Mouse (Mus musculus) liver, embryonic 14.5 days (tissue): ENCODE measurements at regions not wholly inside any gene's neighbourhood (a gene's known extent, or its start where the extent isn't known, plus 50 kb on each side); places are given as distances from the start of the nearest gene placed in this dataset.

Source experiments
- ATAC-seq: fragments of 200-750 bp; cut with Nextera tagmentation; 2 replicates; pipeline ENCODE4 v1.8.0; 2017; ENCODE audit warnings: moderate number of reproducible peaks, mild to moderate bottlenecking, moderate library complexity; ENCODE audit not compliant: insufficient read depth
- DNase-seq, 3 experiments: peaks; one replicate each; pipeline ENCODE4 v3.0.0-alpha.2; 2012 to 2013; ENCODE audit warnings: low read depth in 3 of 3, low spot score in 3 of 3
- H3K27ac ChIP-seq: fragments of 300-500 bp; sonication (generic); 2 replicates; pipeline ENCODE4 v1.5.1; 2014; ENCODE audit warnings: moderate library complexity, mild to moderate bottlenecking, control low read depth, inconsistent platforms
- H3K27me3 ChIP-seq: fragments of 300-500 bp; sonication (generic); 2 replicates; pipeline ENCODE4 v1.6.1; 2014; ENCODE audit warnings: mild to moderate bottlenecking, low read length, moderate library complexity; ENCODE audit not compliant: control insufficient read depth, insufficient read depth
- H3K36me3 ChIP-seq: fragments of 300-500 bp; sonication (generic); replicated peaks from 2 replicates; pipeline ENCODE4 v1.6.1; 2014; ENCODE audit warnings: low read depth; ENCODE audit not compliant: control insufficient read depth, insufficient read depth
- H3K4me1 ChIP-seq, 2 experiments: fragments of 200-500 bp in 1 of 2; fragments of 300-500 bp in 1 of 2; sonication (generic) in 1 of 2; replicated peaks; 2 replicates each; pipeline ENCODE4 v1.6.1; 2012 to 2014; ENCODE audit warnings: antibody characterized with exemption in 1 of 2, inconsistent platforms in 1 of 2, low read length in 1 of 2; ENCODE audit not compliant: control insufficient read depth in 2 of 2, insufficient read depth in 2 of 2
- H3K4me2 ChIP-seq: fragments of 300-500 bp; sonication (generic); 2 replicates; pipeline ENCODE4 v1.6.1; 2014; ENCODE audit warnings: low read depth, mild to moderate bottlenecking, control low read depth, moderate library complexity
- H3K4me3 ChIP-seq, 2 experiments: fragments of 200-500 bp in 1 of 2; fragments of 300-500 bp in 1 of 2; sonication (generic) in 1 of 2; 2 replicates each; pipeline ENCODE4 v1.5.1; 2012 to 2014; ENCODE audit warnings: low read depth in 2 of 2, low read length in 2 of 2, mild to moderate bottlenecking in 2 of 2, control low read depth in 1 of 2, inconsistent platforms in 1 of 2, moderate library complexity in 1 of 2; ENCODE audit not compliant: insufficient read depth in 1 of 2
- H3K9ac ChIP-seq: fragments of 300-500 bp; sonication (generic); replicated peaks from 2 replicates; pipeline ENCODE4 v1.6.1; 2014; ENCODE audit warnings: mild to moderate bottlenecking, control low read depth, moderate library complexity
- H3K9me3 ChIP-seq: fragments of 300-500 bp; sonication (generic); 2 replicates; pipeline ENCODE4 v1.6.1; 2016; ENCODE audit warnings: low read length, mixed read lengths; ENCODE audit not compliant: control insufficient read depth
- CTCF ChIP-seq: IDR thresholded peaks from 2 replicates; pipeline ENCODE4 v1.5.1; 2016; ENCODE audit warnings: antibody characterized with exemption, low read depth, control low read depth
- EP300 ChIP-seq: IDR thresholded peaks from 2 replicates; pipeline ENCODE4 v1.6.1; 2016; ENCODE audit warnings: antibody characterized with exemption, low read depth
- WGBS: fragments of 180-500 bp; shearing (Covaris S2); extraction: QIAGEN DNeasy Blood & Tissue Kit; methylation state at CpG from one replicate; pipeline ENCODE4 v1.1.7; 2014; ENCODE audit not compliant: insufficient replicate concordance; 5-methylcytosine and 5-hydroxymethylcytosine counted together

DNA sequence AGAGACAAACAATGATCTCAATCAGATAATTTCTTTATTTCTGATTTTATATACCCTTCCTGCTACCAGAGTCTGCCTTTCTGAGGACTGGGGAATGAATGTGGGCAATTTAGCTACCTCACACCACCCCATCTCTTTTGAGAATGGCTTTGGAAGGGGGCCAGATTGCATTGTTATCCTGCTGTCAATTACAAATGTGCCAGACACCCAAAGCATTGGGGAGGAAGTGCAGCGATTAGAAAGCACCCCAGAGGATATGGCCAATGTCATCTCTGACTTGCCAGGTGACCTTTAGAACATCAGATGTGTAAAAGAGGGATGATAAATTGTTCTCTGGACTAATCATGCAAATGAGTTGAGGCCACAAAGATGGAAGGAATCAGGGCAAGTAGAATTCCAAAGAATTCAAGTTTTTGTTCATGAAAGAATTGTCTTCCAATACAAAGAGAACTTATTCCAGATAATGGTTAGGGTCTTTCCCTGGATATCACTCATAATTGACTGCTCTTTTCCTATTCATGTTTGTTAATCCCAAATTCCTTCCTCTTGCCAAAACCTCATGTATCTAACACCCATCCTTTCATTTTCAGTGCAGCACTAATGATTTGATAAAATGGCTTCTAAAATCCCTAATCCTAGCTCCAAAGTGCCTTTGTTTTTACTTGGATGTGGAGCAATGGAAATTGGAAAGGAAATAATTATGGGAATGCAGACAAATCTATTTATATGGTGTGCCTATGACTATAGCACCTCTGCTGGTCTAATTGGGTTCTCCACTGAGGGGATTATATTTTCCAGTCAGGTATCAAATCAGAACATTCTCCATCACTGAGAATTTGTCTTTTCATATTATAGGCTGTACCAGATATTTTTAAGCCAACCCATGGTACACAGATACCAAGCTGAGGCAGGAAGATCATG, 89.1 kb upstream of the Chl1 start:
- no peak for TF ChIP-seq CTCF
- no peak for TF ChIP-seq EP300
- H3K4me1 ChIP-seq: no peaks in the 10 kb centered on the region
- no peaks in the 10 kb centered on the region for H3K36me3 ChIP-seq
- DNase-seq (no peak), ATAC-seq (no peak)
- H3K4me2 ChIP-seq: no peak overlapping the region
- H3K9me3 ChIP-seq: no peaks in the 10 kb centered on the region
- no peak overlapping the region for H3K9ac ChIP-seq
- 27% methylated on average over 1 of the region's 1 CpGs for WGBS
- H3K4me3 ChIP-seq: no peak overlapping the region
- H3K27me3 ChIP-seq: no peaks in the 10 kb centered on the region
- H3K27ac ChIP-seq: no peak overlapping the region

- H3K4me3 ChIP-seq: no peak overlapping the region
- no peak overlapping the region for H3K27ac ChIP-seq
- TF ChIP-seq EP300 (no peak), CTCF (no peak)
- no peaks in the 10 kb centered on the region for H3K27me3 ChIP-seq
- WGBS: 54% methylated on average over 5 of the region's 5 CpGs
- DNase-seq (no peak), ATAC-seq (no peak)
- H3K4me1 ChIP-seq: no peaks in the 10 kb centered on the region
- no peaks in the 10 kb centered on the region for H3K36me3 ChIP-seq
- no peaks in the 10 kb centered on the region for H3K9me3 ChIP-seq
- no peak overlapping the region for H3K9ac ChIP-seq
- no peak overlapping the region for H3K4me2 ChIP-seq
These were observed 79.3 kb upstream of the Chl1 start for GRCm38 (mm10) chr6:103430933-103431594.

DNA sequence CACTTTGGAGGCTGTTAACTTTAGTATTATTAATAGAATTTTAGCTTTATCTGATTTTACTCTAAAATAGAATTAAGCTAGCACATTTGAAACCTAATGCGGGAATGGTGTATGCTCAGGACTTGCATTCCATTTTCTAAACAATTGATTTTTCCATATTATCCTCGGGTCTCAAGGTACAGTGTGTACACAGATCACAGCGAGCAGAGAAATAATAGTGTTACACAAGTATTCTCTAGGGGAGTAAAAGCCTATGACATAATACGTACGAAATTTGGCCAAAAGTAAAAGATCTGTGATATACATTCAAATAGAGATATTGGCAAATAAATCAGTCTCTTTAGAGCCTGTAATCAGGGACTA, 78.8 kb upstream of the Chl1 start:
- 64% methylated on average over 5 of the region's 5 CpGs for WGBS
- Histone ChIP-seq H3K4me2 (no peak overlapping the region), H3K27me3 (no peaks in the 10 kb centered on the region), H3K4me3 (no peak overlapping the region), H3K9me3 (no peaks in the 10 kb centered on the region), H3K4me1 (no peaks in the 10 kb centered on the region), H3K9ac (no peak overlapping the region), H3K36me3 (no peaks in the 10 kb centered on the region), H3K27ac (no peak overlapping the region)
- TF ChIP-seq CTCF (no peak), EP300 (no peak)
- ATAC-seq (no peak), DNase-seq (no peak)
